Mouse (Mus musculus) kidney, adult 2 months (tissue): Measurements from ENCODE around the gene Adad2.

Source experiments
- CTCF ChIP-seq: fragments of 200-500 bp; conservative IDR thresholded peaks from 2 replicates; pipeline ENCODE4 v1.5.1; 2011; ENCODE audit warnings: low read depth, mild to moderate bottlenecking, control low read depth, low read length, moderate library complexity, mixed read lengths; ENCODE audit not compliant: insufficient read depth, insufficient read length
- POLR2A ChIP-seq: fragments of 200-500 bp; IDR thresholded peaks from one replicate; pipeline ENCODE4 v1.6.1; 2011; ENCODE audit warnings: low read depth, low read length, control low read depth

DNA sequence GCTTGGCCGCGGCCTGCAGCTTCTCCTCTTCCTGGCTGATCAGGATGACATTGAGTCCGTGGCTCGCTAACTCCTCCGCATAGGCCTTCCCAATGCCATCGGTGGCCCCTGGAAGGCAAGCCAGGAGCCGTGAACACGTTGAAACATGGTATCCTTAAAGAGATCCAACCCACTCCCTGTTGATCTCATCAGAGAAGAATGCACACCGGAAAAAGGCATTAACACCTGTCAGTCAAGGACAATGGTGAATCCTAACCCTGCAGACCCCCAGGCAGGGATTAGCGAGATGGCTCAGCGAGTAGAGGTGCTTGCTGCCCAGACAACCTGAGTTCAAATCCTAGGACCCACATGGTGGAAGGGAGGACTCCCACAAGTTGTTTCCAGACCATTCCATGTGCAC, 46.2 kb upstream of the Adad2 start:
- TF ChIP-seq CTCF (no peak), POLR2A (no peak)
